Mouse (Mus musculus) heart, postnatal 0 days (tissue): ENCODE data around the gene Galnt10.

Experiments used
- CTCF ChIP-seq: IDR thresholded peaks from 2 replicates; pipeline ENCODE4 v1.5.1; 2016; ENCODE audit warnings: antibody characterized with exemption, control low read depth, low read depth
- EP300 ChIP-seq: IDR thresholded peaks from 2 replicates; pipeline ENCODE4 v1.6.1; 2016; ENCODE audit warnings: antibody characterized with exemption, low read depth

DNA sequence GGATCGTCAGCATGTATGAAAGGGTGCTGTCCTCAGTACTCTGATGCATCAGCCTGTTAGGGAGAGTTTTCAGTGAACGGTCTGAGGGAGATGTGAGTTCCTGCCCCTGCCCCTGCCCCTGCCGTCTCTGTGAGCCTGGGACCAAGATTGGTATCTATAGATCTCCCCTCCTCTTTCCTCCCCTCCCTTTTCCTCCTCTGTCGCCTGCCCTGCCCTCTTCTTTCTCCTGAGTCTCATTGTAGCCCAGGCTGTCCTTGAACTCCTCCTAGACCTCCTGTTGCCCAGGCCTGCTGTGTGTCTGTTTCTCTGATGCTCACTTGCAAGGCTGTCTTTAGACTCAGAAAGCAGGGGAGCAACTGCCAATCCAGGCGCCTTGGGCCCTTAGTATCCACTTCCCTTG is 39.6 kb downstream of the Galnt10 start:
- no peak for TF ChIP-seq CTCF
- TF ChIP-seq EP300 = no peak
